Mouse (Mus musculus) E14TG2a.4 (cell line): ENCODE measurements around the gene Picalm.
A peak's percentile ranks its signal among the peaks of the same experiment; 100 is the strongest.

Experiments
- H3K27me3 ChIP-seq: 2 replicates; pipeline ENCODE4 v1.6.1; 2014; ENCODE audit warnings: low read length, control low read depth; ENCODE audit not compliant: insufficient read depth
- H3K36me3 ChIP-seq: 2 replicates; pipeline ENCODE4 v1.6.1; 2014; ENCODE audit warnings: low read length, control low read depth; ENCODE audit not compliant: insufficient read depth
- H3K4me1 ChIP-seq: replicated peaks from 2 replicates; pipeline ENCODE4 v1.6.1; 2014; ENCODE audit warnings: low read depth, low read length, control low read depth
- H3K4me3 ChIP-seq: replicated peaks from 2 replicates; pipeline ENCODE4 v1.5.1; 2014; ENCODE audit warnings: mild to moderate bottlenecking, low read length
- H3K9me3 ChIP-seq: 2 replicates; pipeline ENCODE4 v1.6.1; 2014; ENCODE audit warnings: low read length, control low read depth
- CTCF ChIP-seq: conservative IDR thresholded peaks from 2 replicates; pipeline ENCODE4 v1.5.1; 2014; ENCODE audit warnings: low read length
- NANOG ChIP-seq: IDR thresholded peaks from 2 replicates; pipeline ENCODE4 v1.6.1; 2014; ENCODE audit warnings: borderline replicate concordance, low read length, mixed read lengths
- POU5F1 ChIP-seq: IDR thresholded peaks from 2 replicates; pipeline ENCODE4 v1.6.1; 2014; ENCODE audit warnings: low read length, borderline replicate concordance

Gene Picalm

DNA sequence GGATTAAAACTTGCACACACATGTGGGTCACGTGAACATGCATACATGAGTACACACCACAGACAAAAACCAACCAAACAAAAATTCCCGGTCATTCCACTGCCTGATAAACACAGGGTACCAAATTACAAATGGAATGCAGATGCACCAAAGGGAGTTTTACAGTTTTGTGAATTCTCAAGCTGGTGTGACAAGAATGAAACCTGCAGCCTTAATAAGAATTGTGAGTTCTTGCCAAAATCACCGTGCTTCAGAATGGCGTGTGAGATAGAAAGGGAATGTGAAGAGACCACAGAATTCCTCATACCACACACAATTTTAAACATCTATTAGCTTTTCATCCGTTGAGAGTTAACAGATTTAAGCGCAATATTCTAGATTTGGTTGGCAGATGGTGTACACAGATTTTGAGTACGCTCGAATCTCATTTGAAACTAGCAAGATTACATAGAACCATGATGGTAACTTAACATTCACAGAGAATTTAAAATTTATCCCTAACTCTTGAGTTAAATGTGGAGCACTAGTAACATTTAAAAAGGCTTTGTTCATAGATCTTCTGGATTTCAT, 1.3 kb upstream of the Picalm start:
- H3K9me3 ChIP-seq: no peaks in the 10 kb centered on the region
- H3K27me3 ChIP-seq: no peaks in the 10 kb centered on the region
- no peaks in the 10 kb centered on the region for H3K36me3 ChIP-seq
- H3K4me3 ChIP-seq: peak overlapping the region; percentile 94
- TF ChIP-seq POU5F1 (no peak), CTCF (no peak), NANOG (no peak)
- H3K4me1 ChIP-seq: peaks cover 28% of the 10 kb centered on the region

DNA sequence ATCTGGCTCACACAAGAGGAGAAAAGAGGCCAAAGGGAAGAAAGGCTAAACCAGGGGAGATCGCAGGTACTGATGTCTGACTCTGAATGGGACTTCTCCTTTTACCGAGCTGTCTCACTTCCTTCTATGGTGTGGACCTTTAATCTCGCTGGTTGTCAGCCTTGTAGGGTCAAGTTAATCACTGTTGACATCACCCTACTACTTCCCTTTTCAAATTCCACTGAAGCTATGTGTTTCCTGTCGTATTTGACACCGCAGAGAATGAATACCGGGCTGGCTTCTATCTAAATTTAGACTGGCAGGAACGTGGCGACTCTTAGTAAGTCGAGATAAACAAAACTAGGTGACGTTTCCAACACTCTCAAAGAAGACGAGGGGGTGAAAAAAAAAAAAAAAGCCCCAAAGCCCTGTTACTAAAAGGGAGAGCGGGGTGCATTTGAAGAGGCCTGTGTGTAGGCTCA, 712 bp upstream of the Picalm start:
- Histone ChIP-seq H3K9me3 (no peaks in the 10 kb centered on the region), H3K36me3 (no peaks in the 10 kb centered on the region), H3K27me3 (no peaks in the 10 kb centered on the region), H3K4me3 (peak overlapping the region; percentile 94), H3K4me1 (peaks cover 34% of the 10 kb centered on the region)
- TF ChIP-seq CTCF (no peak), POU5F1 (no peak), NANOG (no peak)

DNA sequence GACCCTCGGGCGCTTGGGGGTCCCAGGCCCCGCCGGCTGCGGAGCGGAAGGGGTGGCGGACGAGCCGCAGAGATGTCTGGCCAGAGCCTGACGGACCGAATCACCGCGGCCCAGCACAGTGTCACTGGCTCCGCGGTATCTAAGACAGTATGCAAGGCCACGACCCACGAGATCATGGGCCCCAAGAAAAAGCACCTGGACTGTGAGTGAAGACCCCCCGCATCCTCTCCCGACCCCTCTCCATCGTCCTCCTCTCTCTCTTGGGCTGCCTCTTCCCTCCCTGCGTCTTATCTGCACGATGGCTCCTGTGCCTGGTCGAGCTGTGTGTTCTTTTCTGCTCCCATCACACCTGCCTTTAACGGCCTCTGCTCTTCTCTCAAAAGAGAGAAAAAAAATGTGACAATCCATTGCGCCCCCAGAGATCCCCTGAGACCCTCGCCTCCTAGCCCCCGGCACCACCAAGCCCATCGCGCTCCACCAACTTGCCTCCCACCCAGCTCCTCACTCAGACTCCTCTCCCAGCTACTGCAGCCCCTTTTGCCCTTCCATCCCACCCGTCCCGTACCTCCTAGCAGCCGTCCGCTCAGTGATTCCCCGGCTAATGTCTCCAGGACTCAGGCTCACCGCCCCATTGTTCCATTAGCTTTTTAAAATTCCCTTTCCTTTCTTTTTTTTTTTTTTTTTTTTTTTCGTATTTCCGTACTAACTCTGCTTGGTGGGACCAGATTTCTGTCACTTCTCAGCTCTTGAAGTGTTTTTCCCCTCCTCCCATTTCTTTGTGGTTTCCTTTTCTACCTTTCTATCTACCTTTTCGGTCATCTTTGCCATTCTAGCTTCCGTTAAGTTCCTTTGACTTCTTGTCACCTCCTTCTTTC, 725 bp downstream of the Picalm start:
- H3K27me3 ChIP-seq: no peaks in the 10 kb centered on the region
- peaks cover 46% of the 10 kb centered on the region for H3K4me1 ChIP-seq
- no peaks in the 10 kb centered on the region for H3K9me3 ChIP-seq
- peak overlapping the region; percentile 94 for H3K4me3 ChIP-seq
- no peaks in the 10 kb centered on the region for H3K36me3 ChIP-seq
- TF ChIP-seq CTCF: no peak
- TF ChIP-seq NANOG: no peak
- no peak for TF ChIP-seq POU5F1

DNA sequence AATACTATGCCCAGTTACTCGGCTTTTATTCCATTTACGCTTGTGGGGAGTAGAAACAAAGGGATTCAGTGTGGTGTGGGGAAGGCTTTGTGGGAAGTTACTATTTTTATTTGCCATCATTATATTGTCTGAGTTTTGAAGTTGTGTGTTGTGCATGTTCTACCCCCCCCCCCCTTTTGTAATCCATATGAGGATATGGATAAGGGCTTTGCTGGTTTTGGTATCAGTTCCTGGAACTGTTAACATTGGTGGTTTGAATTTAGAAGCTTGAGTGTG, 1.3 kb downstream of the Picalm start:
- Histone ChIP-seq H3K36me3 (no peaks in the 10 kb centered on the region), H3K4me1 (peaks cover 47% of the 10 kb centered on the region), H3K27me3 (no peaks in the 10 kb centered on the region), H3K9me3 (no peaks in the 10 kb centered on the region), H3K4me3 (peak overlapping the region; percentile 94)
- TF ChIP-seq CTCF: no peak
- TF ChIP-seq NANOG: no peak
- no peak for TF ChIP-seq POU5F1

DNA sequence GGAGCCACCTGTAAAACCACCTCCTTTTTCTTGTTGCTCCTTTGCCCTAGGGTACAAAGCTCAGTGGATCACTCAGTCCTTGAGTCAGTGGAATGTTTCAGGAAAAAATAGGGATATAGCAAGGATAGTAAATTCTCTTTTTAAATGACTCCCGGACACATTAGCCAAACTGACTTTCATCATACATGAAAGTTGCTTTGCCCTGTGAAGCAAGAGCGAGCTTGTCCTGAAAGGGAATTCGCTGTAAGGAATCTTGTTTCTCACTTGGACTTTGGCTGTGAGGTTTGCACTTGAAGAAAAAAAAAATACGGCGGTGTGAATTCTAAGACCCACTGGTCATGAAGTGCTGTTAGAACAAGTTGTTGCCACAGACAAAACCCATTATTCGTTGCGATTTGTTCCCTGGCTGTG, 1.8 kb downstream of the Picalm start:
- peaks cover 52% of the 10 kb centered on the region for H3K4me1 ChIP-seq
- TF ChIP-seq CTCF (no peak), NANOG (no peak), POU5F1 (no peak)
- no peaks in the 10 kb centered on the region for H3K9me3 ChIP-seq
- no peaks in the 10 kb centered on the region for H3K27me3 ChIP-seq
- no peaks in the 10 kb centered on the region for H3K36me3 ChIP-seq
- H3K4me3 ChIP-seq: peak overlapping the region; percentile 94

DNA sequence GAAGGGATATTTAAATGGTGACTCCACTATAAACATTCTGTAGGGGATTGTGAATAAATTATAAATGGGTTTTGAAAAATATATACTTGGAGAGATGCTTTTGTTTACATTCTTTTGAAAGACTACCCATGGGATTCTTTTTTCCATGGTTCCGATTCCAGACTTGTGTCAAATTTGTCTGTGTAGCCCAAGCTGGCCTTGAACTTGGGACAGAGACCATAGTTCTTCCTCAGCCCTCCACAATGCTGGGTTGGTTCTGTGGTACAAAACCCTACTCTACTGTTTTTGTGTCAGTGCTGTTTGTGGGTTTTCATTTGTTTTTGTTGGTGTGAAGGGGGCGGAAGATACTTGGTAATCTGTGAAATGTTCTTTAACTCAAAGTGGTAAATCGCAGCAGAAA, 2.3 kb downstream of the Picalm start:
- H3K9me3 ChIP-seq: no peaks in the 10 kb centered on the region
- peak overlapping the region; percentile 94 for H3K4me3 ChIP-seq
- peaks cover 52% of the 10 kb centered on the region for H3K4me1 ChIP-seq
- no peaks in the 10 kb centered on the region for H3K27me3 ChIP-seq
- TF ChIP-seq CTCF: no peak
- no peak for TF ChIP-seq NANOG
- TF ChIP-seq POU5F1: no peak
- H3K36me3 ChIP-seq: no peaks in the 10 kb centered on the region

DNA sequence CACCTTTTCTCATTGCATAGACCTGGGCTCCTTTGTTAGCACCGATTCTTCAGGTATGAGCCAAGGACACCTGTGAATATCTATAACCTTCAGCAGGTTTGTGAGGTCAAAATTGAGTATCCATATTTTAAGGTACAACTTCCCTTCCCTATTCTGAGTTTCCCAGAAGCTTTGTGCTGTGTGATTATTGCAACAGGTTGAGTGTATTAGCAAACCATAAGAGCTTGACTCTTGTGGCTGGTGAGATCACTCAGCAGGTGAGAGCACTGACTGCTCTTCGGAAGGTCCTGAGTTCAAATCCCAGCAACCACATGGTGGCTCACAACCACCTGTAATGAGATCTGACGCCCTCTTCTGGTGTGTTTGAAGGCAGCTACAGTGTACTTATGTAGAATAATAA, 6.7 kb downstream of the Picalm start:
- Histone ChIP-seq H3K4me3 (no peak overlapping the region), H3K9me3 (no peaks in the 10 kb centered on the region), H3K4me1 (peaks cover 61% of the 10 kb centered on the region), H3K36me3 (no peaks in the 10 kb centered on the region), H3K27me3 (no peaks in the 10 kb centered on the region)
- no peak for TF ChIP-seq CTCF
- TF ChIP-seq POU5F1: no peak
- no peak for TF ChIP-seq NANOG

DNA sequence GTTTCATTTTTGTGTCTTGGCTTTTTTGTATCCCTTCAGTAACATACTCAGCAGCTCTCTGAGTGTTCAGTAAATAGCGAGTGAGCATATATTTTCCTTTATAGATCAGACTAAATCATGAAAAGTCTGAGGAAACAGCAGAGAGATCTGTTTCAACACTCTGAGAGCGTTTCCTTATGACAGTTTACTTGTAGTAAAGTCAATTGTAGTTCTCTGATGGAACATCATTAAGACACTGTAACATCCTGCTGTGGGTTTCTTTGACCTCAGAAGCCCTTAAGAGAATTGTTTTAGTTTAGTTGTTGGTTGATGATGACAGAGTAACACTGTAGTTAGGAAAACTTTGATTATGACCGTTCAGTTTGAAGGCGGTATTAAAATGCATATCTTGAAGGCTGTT, 8.3 kb downstream of the Picalm start:
- Histone ChIP-seq H3K27me3 (no peaks in the 10 kb centered on the region), H3K36me3 (no peaks in the 10 kb centered on the region), H3K4me3 (no peak overlapping the region), H3K4me1 (peaks cover 55% of the 10 kb centered on the region), H3K9me3 (no peaks in the 10 kb centered on the region)
- no peak for TF ChIP-seq CTCF

DNA sequence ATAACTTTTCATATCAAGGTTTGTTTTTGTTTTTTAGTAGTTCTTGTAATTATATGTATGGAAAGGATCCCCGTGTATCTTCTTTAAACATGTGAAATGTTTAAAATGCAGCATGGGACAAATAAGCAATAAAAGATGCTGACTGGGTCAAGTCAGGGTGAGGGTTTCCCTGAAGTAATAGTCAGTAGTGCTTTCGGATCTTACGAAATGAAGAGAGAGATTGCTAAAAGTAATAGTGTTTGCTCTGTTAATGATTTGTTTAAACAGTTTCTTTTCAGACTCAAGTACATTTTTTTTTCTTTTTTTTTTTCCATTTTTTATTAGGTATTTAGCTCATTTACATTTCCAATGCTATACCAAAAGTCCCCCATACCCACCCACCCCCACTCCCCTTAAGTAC, 10.3 kb downstream of the Picalm start:
- TF ChIP-seq NANOG (no peak), CTCF (no peak), POU5F1 (no peak)
- Histone ChIP-seq H3K27me3 (no peaks in the 10 kb centered on the region), H3K4me3 (no peak overlapping the region), H3K9me3 (no peaks in the 10 kb centered on the region), H3K36me3 (no peaks in the 10 kb centered on the region), H3K4me1 (peaks cover 45% of the 10 kb centered on the region)
